Mouse (Mus musculus) telencephalon, adult 2 months (tissue): ENCODE measurements around the gene Smarcc2.
"Not testable (repeated sequence)": the region's sequence is repeated elsewhere in the genome, so short reads cannot be mapped to it uniquely, and the experiment has no call there.

Source experiments
- DNase-seq: peaks from one replicate; pipeline ENCODE4 v3.0.0-alpha.2; 2011; ENCODE audit warnings: low read depth, low spot score

Smarcc2 gene

DNA sequence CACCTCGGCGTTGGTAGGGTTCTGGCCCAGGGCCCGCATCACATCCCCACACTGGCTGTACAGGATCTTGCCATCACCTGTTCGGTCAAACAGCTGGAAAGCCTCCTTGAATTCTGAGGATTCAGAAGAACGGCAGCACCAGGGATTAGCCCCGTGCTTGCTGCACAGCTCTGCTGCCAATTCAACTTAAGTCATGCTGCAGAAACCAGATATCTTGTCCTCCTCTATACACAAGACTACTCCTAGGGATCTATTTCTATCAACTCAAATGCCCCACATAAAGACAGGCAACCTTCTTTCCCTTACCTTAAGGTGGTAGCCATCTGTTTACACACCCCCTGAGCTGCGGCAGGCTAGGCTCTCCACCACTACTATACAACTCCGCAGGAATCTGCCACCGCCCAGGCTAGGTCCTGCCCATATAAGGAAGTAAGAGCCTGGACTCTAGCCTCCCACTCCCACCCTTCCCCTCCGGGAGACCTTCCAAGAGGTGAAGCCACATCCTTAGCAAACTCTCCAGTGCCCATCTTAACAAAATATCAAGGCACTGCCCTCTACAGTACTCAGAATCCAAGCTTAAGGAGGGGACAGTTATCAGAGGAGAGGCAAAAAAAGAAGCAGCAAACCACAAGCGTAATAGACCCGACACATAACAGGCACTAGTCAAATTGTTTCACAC lies 33.7 kb downstream of the Smarcc2 start:
- DNase-seq = no peak

DNA sequence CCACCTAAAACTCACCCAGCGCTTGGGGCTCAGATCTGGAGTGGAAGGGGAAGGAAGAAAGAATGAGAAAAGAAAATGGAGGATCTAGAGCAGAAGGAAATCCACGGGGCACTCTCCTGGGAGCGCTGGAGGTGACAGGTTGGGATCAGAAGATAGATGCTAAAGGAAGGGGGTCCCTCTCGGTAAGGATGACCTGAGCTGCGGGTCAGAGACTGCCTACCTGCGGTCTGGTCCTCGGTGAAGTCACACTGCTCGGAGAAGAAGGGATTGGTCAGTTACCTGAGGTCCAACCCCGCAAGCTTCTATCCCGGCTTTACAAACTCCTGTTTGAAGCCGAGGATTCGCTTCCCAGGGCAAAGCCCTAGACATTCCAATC lies 34.3 kb downstream of the Smarcc2 start:
- no peak for DNase-seq

DNA sequence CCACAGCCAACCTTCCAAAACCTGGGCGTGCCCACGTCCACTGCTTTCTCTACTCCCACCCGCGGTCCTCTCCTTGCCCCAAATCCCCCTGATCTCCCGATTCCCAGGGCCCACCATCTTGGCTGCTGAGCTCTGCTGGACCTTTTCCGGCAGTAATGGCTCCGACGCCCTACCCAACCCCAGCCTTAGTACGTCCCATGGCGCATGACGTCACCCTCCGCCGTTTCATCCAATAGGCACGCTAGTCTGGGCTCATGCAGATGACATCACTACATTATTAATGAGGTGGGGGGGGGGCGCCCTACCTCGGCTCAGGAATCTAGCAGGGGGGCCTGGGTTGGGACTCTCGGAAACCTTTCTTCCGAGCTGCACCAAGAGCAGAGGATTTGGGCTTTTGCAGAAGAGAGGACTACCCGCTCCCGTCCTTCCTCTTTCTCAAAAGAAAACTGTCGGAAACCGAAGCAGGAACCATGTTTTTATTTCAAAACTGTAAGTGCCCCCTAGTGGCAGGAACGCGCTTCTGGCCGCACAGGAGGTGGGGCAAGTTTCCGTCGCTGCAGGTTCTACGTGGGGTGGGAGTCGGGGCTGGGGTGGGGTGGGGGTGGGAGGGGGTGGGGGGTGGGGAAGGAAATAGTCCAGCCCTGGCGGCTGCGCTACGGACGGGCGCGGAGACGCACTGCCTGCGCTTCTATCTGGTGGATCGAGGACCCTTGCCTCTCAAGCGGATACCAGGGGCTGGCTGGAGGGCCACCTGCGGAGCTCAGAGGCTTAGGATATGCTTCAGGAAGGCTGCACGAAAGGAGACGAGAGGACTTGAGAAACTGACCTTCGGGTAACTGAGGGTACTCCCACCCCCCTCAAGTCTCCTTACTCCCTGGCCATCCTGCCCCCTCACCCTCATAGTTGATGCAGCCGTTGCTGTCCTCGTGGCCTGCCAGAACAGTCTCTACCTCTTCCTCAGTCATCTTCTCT lies 34.9 kb downstream of the Smarcc2 start, which contains the start of gene Myl6:
Gene Myl6 (minus strand): TSS at position 451 of the 972 bp plus-strand sequence.
- peak; percentile 98 for DNase-seq

GRCm38 (mm10) chr10:128494667-128495245 lies 35.7 kb downstream of the Smarcc2 start:
- DNase-seq = no peak

DNA sequence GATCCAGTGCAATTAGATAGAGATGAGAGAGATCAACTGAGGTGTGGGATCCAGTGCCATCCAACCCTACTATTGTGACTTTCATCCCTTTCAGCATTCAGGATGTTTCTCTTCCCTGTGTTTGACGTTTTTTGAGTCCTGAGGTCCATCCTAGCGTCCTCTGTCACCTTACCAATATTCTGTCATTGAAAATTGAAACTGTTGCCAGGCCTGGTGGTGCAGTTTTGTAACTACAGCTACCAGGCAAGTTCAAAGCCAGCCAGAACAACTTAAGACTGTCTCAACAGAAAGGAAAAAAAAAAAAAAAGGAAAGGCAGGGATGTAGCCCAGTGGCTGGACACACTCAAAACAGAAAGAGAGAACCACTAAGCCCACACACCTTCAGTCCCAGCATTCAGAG lies 36.2 kb downstream of the Smarcc2 start:
- no peak for DNase-seq

DNA sequence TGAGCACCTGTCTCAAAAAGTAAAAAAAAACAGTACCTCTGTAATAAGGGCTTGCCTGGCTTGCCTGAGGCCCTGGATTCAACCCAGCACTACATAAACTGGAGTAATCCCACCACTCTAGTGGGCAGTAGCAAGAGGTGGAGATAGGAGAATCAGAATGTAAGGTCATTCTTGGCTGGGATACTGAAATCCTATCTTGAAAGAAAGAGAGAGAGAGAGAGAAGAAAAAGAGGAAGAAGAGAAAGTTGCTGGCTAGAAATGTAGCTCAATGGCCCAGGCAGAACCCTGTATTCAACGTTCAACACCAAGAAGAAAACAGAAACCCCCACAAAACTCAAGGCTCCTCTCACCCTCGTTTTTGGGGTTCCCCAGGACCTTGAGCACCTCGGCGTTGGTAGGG lies 36.9 kb downstream of the Smarcc2 start:
- no peak for DNase-seq

DNA sequence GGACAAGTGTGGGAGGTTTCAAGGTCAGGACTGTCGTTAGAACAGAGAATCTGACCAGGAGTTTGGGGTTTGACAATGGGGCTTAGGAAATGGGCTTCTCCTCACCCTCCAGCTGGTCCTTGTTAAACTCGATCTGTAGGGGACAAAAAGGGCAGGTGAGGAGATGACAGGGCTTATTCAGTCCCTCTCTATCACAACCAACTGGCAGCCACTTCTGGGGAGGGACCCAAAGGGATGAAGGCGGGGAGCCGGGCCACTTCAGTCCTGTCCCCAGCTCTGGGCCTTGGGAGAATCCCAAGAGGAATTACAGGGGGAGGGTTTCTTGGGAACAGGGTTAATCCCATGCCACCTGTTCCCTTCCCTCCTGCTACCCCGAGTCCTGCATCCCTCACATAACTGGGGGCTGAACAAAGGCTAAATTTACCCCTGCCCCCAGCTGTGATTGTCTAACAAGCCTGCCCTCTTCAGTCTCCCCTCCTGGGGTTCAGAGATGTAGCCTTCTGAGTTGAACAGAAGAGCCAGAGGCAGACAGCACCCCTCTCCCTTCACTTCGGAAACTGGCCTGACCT lies 37.5 kb downstream of the Smarcc2 start:
- DNase-seq = no peak

DNA sequence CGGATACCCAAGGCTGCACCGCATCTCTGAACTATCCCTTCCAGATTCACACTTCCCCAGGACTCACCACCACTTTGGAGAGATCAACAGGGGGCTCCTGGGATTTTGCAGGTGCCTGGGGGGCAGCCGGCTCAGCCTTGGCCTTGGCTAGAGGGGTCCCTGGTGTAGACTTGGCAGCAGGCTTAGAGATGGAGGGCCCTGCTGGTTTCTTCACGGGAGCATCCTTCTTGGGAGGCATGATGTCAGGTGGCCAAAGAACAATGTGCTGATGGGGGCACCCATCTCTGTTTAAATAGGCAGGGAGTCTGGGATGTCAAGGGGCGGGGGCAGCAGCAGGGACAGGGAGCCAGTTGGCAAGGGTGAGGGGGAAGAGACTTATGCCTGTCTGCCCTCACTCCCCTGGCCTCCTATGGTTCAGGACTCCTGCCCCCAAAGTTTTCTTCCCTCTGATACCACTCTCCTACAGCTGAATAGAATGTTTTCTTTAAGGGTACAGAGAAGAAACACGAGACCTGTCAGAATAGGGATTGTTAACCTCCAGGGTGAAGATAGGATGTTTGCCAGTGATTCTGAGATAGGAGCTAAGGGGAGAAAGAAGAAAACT lies 38.2 kb downstream of the Smarcc2 start:
- no peak for DNase-seq

- peak; percentile 97 for DNase-seq
Measured at GRCm38 (mm10) chr10:128498590-128498989, 39.5 kb downstream of the Smarcc2 start, which contains the start of gene Myl6b. Gene Myl6b, minus strand, starts transcription at chr10:128498685.

- peak; percentile 45 for DNase-seq
Measured at GRCm38 (mm10) chr10:128499116-128499671, 40.1 kb downstream of the Smarcc2 start.

GRCm38 (mm10) chr10:128502341-128502740 lies 43.3 kb downstream of the Smarcc2 start:
- DNase-seq = no peak

DNA sequence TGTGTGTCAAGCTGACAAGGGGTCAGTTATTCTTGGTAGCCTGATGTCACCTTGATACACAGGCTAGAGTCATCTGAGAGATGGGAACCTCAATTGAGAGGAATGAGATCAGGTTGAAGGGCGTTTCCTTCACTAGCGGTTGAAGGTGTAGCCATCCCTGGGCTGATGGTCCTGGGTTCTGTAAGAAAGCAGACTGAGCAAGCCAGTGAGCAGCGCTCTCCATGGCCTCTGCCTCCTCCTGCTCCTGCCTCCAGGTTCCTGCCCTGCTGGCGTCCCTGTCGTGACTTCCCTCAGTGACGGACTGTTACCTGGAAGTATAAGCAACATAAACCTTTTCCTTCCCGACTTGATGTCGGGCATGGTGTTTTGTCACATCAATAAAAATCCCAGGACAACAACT lies 44.5 kb downstream of the Smarcc2 start:
- DNase-seq = no peak

DNA sequence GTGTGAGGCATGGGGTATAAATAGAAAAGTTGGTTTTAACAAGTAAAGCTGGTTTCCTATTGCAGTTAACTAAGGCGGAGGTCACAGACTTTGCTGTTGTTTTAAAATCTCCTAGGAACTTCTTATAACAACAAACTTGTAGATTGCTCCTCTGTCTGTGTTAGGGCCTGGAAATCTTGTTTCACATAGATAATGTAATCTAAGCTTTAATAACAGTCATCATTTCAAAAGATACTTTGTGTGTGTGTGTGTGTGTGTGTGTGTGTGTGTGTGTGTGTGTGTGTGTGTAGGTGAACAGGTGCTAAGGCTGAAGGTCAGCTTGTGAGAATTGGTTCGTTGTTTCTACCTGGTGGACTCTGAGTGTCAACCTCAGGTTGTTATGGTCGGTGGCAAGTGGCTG lies 45.0 kb downstream of the Smarcc2 start:
- no peak for DNase-seq

- DNase-seq = no peak
Measured at GRCm38 (mm10) chr10:128504641-128505370, 45.8 kb downstream of the Smarcc2 start.

- DNase-seq = not testable (repeated sequence)
Measured at GRCm38 (mm10) chr10:128505371-128505667, 46.3 kb downstream of the Smarcc2 start.

DNA sequence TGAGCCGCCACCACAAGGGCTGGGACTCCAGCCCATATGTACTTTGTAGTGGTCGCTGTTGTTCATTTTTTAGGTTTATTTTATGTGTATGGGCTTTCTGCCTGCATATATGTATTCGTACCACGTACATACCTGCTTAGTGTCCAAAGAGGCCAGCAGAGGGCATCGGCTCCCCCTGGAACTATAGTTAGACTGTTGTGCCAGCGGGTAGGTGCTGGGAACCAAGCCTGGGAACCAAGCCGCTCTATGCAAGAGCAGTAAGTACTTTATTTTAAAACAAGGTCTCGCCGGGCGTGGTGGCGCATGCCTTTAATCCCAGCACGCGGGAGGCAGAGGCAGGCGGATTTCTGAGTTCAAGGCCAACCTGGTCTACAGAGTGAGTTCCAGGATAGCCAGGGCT lies 46.9 kb downstream of the Smarcc2 start:
- DNase-seq = no peak

DNA sequence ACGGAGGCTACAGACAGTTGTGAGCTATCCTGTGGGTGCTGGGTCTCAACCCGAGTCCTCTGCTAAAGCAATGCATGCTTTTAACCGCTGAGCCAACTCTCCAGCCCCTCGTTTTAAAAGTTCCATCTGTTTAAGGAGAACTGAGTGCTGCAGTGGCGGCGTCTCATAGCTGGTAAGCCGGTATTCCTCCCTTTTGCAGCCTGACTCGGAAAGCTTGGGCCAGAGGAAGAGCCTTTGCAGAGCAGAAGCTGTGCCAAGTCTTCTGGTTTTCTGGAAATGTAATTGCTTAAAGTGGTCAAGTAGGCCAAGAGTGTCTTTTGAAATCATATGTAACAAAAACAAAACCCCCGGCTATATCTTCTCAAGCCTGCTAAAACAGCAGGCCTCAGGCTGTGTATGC lies 49.2 kb downstream of the Smarcc2 start:
- DNase-seq = no peak

- DNase-seq = no peak
Measured at GRCm38 (mm10) chr10:128509203-128509602, 50.2 kb downstream of the Smarcc2 start.

DNA sequence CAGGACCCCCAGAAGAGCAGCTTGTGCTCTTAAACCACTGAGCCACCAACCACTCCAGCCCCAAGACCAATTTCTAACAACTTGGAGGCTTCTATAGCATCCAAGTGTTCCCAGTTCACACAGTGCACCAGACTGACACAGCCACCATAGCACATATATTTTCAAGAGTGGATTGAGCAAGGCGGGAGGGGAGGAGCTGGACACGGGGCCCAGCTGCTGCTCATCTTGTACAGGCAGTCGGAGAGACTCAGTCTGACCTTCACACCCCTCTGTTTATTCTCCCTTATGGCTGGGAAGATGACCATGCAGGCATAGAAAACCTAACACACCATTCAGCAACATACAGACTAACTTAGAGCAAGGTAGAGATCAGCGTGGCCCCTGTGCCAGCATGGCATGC lies 50.8 kb downstream of the Smarcc2 start:
- no peak for DNase-seq

DNA sequence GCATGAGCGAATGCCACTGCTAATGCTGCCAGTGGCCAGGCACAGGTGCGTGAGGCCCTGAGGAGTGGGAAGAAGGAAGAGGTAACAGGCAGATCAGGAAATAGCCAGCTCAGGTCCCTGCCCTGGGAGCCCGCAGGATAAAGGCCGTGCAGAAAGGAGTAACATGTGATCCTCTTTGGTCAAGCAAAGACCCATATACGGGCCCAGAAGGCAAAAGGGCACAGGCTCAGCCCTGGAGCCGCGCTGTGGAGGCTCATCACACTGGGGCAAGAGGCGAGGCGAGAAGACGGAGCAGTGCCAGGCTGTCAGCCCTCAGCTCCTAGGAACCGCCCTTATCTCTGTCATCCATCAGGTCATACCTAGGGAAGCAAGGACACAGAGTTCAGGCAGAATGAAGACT lies 51.3 kb downstream of the Smarcc2 start:
- no peak for DNase-seq

GRCm38 (mm10) chr10:128511189-128511588 lies 52.1 kb downstream of the Smarcc2 start:
- DNase-seq = no peak
